Mouse (Mus musculus) heart, embryonic 12.5 days (tissue): ENCODE data around the gene Slc2a1. TPM values are rescaled to one million over a fixed set of nuclear protein-coding genes. Genes with fewer than 3 reads are reported as not detected.

Source experiments
- ATAC-seq: fragments of 200-750 bp; cut with Nextera tagmentation; 2 replicates; pipeline ENCODE4 v1.8.0; 2017; ENCODE audit warnings: moderate TSS enrichment, moderate library complexity; ENCODE audit not compliant: insufficient number of reproducible peaks, low FRiP score
- H3K27ac ChIP-seq: fragments of 300-500 bp; sonication (generic); 2 replicates; pipeline ENCODE4 v1.5.1; 2016; ENCODE audit warnings: mild to moderate bottlenecking, moderate library complexity; ENCODE audit not compliant: poor library complexity, severe bottlenecking
- H3K27me3 ChIP-seq: fragments of 300-500 bp; sonication (generic); replicated peaks from 2 replicates; pipeline ENCODE4 v1.6.1; 2016; ENCODE audit warnings: mild to moderate bottlenecking, moderate library complexity
- H3K36me3 ChIP-seq: fragments of 300-500 bp; sonication (generic); 2 replicates; pipeline ENCODE4 v1.6.1; 2016; ENCODE audit warnings: mild to moderate bottlenecking, moderate library complexity
- H3K4me1 ChIP-seq: fragments of 300-500 bp; sonication (generic); replicated peaks from 2 replicates; pipeline ENCODE4 v1.6.1; 2016; ENCODE audit warnings: mild to moderate bottlenecking
- H3K4me2 ChIP-seq: fragments of 300-500 bp; sonication (generic); 2 replicates; pipeline ENCODE4 v1.6.1; 2016; ENCODE audit warnings: mild to moderate bottlenecking, moderate library complexity
- H3K4me3 ChIP-seq: fragments of 300-500 bp; sonication (generic); 2 replicates; pipeline ENCODE4 v1.5.1; 2016; ENCODE audit warnings: mild to moderate bottlenecking
- H3K9ac ChIP-seq: fragments of 300-500 bp; sonication (generic); 2 replicates; pipeline ENCODE4 v1.6.1; 2016; ENCODE audit warnings: mild to moderate bottlenecking, moderate library complexity
- H3K9me3 ChIP-seq: fragments of 300-500 bp; sonication (generic); replicated peaks from 2 replicates; pipeline ENCODE4 v1.6.1; 2016; ENCODE audit warnings: mild to moderate bottlenecking, moderate library complexity
- WGBS: fragments of 180-500 bp; shearing (Covaris S2); methylation state at CpG from one replicate; pipeline ENCODE4 v1.1.7; 2016; 5-methylcytosine and 5-hydroxymethylcytosine counted together
- polyA plus RNA-seq: library from polyadenylated mRNA; unstranded; fragments of >200 nt; fragmentation: Nextera tagmentation; extraction: Ambion mirVana; gene quantifications from 2 replicates; pipeline ENCODE4 v1.2.1, GENCODE M21; 2016

Slc2a1 gene
- polyA plus RNA-seq, 1 experiment from 2014 or later: 330 TPM

GRCm38 (mm10) chr4:119115611-119116070 lies 7.1 kb downstream of the Slc2a1 start:
- Histone ChIP-seq H3K27ac (peak overlapping the region; percentile 83), H3K4me1 (peaks cover 92% of the 10 kb centered on the region), H3K4me2 (peak overlapping the region; percentile 46), H3K27me3 (no peaks in the 10 kb centered on the region), H3K4me3 (0 out of 2 replicates have a peak overlapping the region, but pooled peaks have one; percentile 3), H3K9me3 (no peaks in the 10 kb centered on the region), H3K36me3 (peaks cover 29% of the 10 kb centered on the region), H3K9ac (peak overlapping the region; percentile 54)
- 26% methylated on average over 6 of the region's 6 CpGs for WGBS
- ATAC-seq: no peak

- Histone ChIP-seq H3K36me3 (peaks cover 36% of the 10 kb centered on the region), H3K9ac (no peak overlapping the region), H3K4me1 (peaks cover 94% of the 10 kb centered on the region), H3K27ac (peak overlapping the region; percentile 83), H3K4me3 (no peak overlapping the region), H3K9me3 (no peaks in the 10 kb centered on the region), H3K27me3 (no peaks in the 10 kb centered on the region), H3K4me2 (peak overlapping the region; percentile 43)
- WGBS: 50% methylated on average over 1 of the region's 1 CpGs
- ATAC-seq: no peak
Measured at GRCm38 (mm10) chr4:119116336-119116735, 7.8 kb downstream of the Slc2a1 start.

GRCm38 (mm10) chr4:119117571-119117970 lies 9.1 kb downstream of the Slc2a1 start:
- Histone ChIP-seq H3K36me3 (peaks cover 38% of the 10 kb centered on the region), H3K4me2 (peak overlapping the region; percentile 43; the same call in 1 of the 2 replicates), H3K27me3 (no peaks in the 10 kb centered on the region), H3K9ac (no peak overlapping the region), H3K27ac (peak overlapping the region; percentile 83), H3K4me1 (peaks cover 94% of the 10 kb centered on the region), H3K4me3 (no peak overlapping the region), H3K9me3 (no peaks in the 10 kb centered on the region)
- WGBS: 50% methylated on average over 5 of the region's 5 CpGs
- no peak for ATAC-seq

- H3K4me2 ChIP-seq: peak overlapping the region; percentile 7
- ATAC-seq: peak; percentile 62
Measured at GRCm38 (mm10) chr4:119118659-119119077, 10.2 kb downstream of the Slc2a1 start.

GRCm38 (mm10) chr4:119119354-119119753 lies 10.8 kb downstream of the Slc2a1 start:
- Histone ChIP-seq H3K27ac (peak overlapping the region; percentile 88), H3K4me2 (peak overlapping the region; percentile 7), H3K4me1 (peaks cover 95% of the 10 kb centered on the region), H3K36me3 (peaks cover 45% of the 10 kb centered on the region), H3K9ac (peak overlapping the region; percentile 38), H3K4me3 (no peak overlapping the region), H3K9me3 (no peaks in the 10 kb centered on the region), H3K27me3 (no peaks in the 10 kb centered on the region)
- no peak for ATAC-seq
- 61% methylated on average over 5 of the region's 5 CpGs for WGBS

More at GRCm38 (mm10) chr4:119118659-119119077, 10.2 kb downstream of the Slc2a1 start:
- Histone ChIP-seq H3K9me3 (no peaks in the 10 kb centered on the region), H3K27me3 (no peaks in the 10 kb centered on the region), H3K9ac (peak overlapping the region; percentile 38), H3K4me3 (no peak overlapping the region), H3K4me1 (peaks cover 95% of the 10 kb centered on the region), H3K36me3 (peaks cover 40% of the 10 kb centered on the region), H3K27ac (peak overlapping the region; percentile 88)
- WGBS: 34% methylated on average over 4 of the region's 4 CpGs

- WGBS: 78% methylated on average over 6 of the region's 6 CpGs
- peaks cover 95% of the 10 kb centered on the region for H3K4me1 ChIP-seq
- ATAC-seq: no peak
Measured at GRCm38 (mm10) chr4:119120095-119120494, 11.6 kb downstream of the Slc2a1 start.

GRCm38 (mm10) chr4:119121249-119121648 lies 12.7 kb downstream of the Slc2a1 start:
- peak; percentile 78 for ATAC-seq
- H3K27ac ChIP-seq: peak overlapping the region; percentile 88

More at GRCm38 (mm10) chr4:119120095-119120494, 11.6 kb downstream of the Slc2a1 start:
- no peak overlapping the region for H3K4me2 ChIP-seq
- H3K4me3 ChIP-seq: no peak overlapping the region
- H3K27me3 ChIP-seq: no peaks in the 10 kb centered on the region
- no peaks in the 10 kb centered on the region for H3K9me3 ChIP-seq
- peaks cover 48% of the 10 kb centered on the region for H3K36me3 ChIP-seq
- no peak overlapping the region for H3K9ac ChIP-seq
- H3K27ac ChIP-seq: peak overlapping the region; percentile 88; the same call in 1 of the 2 replicates

GRCm38 (mm10) chr4:119124771-119125273 lies 16.3 kb downstream of the Slc2a1 start:
- Histone ChIP-seq H3K36me3 (peaks cover 89% of the 10 kb centered on the region), H3K9me3 (no peaks in the 10 kb centered on the region), H3K4me3 (no peak overlapping the region), H3K27ac (peak overlapping the region; percentile 60; the same call in 1 of the 2 replicates), H3K27me3 (no peaks in the 10 kb centered on the region), H3K4me2 (no peak overlapping the region; the same call in 1 of the 2 replicates), H3K4me1 (peaks cover 96% of the 10 kb centered on the region), H3K9ac (peak overlapping the region; percentile 24; the same call in 1 of the 2 replicates)
- ATAC-seq: no peak
- WGBS: 40% methylated on average over 2 of the region's 2 CpGs

More at GRCm38 (mm10) chr4:119121249-119121648, 12.7 kb downstream of the Slc2a1 start:
- H3K9me3 ChIP-seq: no peaks in the 10 kb centered on the region
- H3K4me1 ChIP-seq: peaks cover 95% of the 10 kb centered on the region
- 23% methylated on average over 4 of the region's 4 CpGs for WGBS
- H3K9ac ChIP-seq: peak overlapping the region; percentile 46; the same call in 1 of the 2 replicates
- no peak overlapping the region for H3K4me3 ChIP-seq
- peaks cover 60% of the 10 kb centered on the region for H3K36me3 ChIP-seq
- no peak overlapping the region for H3K4me2 ChIP-seq
- no peaks in the 10 kb centered on the region for H3K27me3 ChIP-seq

GRCm38 (mm10) chr4:119125577-119126270 lies 17.2 kb downstream of the Slc2a1 start:
- Histone ChIP-seq H3K27ac (peak overlapping the region; percentile 60), H3K9ac (peak overlapping the region; percentile 24; the same call in 1 of the 2 replicates), H3K27me3 (no peaks in the 10 kb centered on the region), H3K4me1 (peaks cover 89% of the 10 kb centered on the region), H3K36me3 (peaks cover 88% of the 10 kb centered on the region), H3K4me3 (no peak overlapping the region), H3K9me3 (no peaks in the 10 kb centered on the region), H3K4me2 (no peak overlapping the region)
- ATAC-seq: no peak
- 59% methylated on average over 9 of the region's 9 CpGs for WGBS

GRCm38 (mm10) chr4:119127229-119127628 lies 18.7 kb downstream of the Slc2a1 start:
- Histone ChIP-seq H3K36me3 (peaks cover 87% of the 10 kb centered on the region), H3K27me3 (no peaks in the 10 kb centered on the region), H3K4me2 (no peak overlapping the region), H3K4me3 (no peak overlapping the region), H3K4me1 (peaks cover 76% of the 10 kb centered on the region), H3K9ac (no peak overlapping the region), H3K27ac (peak overlapping the region; percentile 36; the same call in 1 of the 2 replicates), H3K9me3 (no peaks in the 10 kb centered on the region)
- WGBS: 49% methylated on average over 6 of the region's 6 CpGs
- no peak for ATAC-seq

- no peaks in the 10 kb centered on the region for H3K9me3 ChIP-seq
- no peak overlapping the region for H3K9ac ChIP-seq
- peaks cover 63% of the 10 kb centered on the region for H3K4me1 ChIP-seq
- no peak for ATAC-seq
- H3K4me3 ChIP-seq: no peak overlapping the region
- H3K27ac ChIP-seq: peak overlapping the region; percentile 42
- WGBS: 35% methylated on average over 7 of the region's 7 CpGs
- no peaks in the 10 kb centered on the region for H3K27me3 ChIP-seq
- peaks cover 87% of the 10 kb centered on the region for H3K36me3 ChIP-seq
- H3K4me2 ChIP-seq: no peak overlapping the region
Measured at GRCm38 (mm10) chr4:119128547-119128946, 20.0 kb downstream of the Slc2a1 start.
